Mouse (Mus musculus): ENCODE data around the gene Fau. TPM values are rescaled to one million over a fixed set of nuclear protein-coding genes. Genes with fewer than 3 reads are reported as not detected.

Gene Fau
- polyA plus RNA-seq, 1 experiment from 2014 or later, result 835 TPM

DNA sequence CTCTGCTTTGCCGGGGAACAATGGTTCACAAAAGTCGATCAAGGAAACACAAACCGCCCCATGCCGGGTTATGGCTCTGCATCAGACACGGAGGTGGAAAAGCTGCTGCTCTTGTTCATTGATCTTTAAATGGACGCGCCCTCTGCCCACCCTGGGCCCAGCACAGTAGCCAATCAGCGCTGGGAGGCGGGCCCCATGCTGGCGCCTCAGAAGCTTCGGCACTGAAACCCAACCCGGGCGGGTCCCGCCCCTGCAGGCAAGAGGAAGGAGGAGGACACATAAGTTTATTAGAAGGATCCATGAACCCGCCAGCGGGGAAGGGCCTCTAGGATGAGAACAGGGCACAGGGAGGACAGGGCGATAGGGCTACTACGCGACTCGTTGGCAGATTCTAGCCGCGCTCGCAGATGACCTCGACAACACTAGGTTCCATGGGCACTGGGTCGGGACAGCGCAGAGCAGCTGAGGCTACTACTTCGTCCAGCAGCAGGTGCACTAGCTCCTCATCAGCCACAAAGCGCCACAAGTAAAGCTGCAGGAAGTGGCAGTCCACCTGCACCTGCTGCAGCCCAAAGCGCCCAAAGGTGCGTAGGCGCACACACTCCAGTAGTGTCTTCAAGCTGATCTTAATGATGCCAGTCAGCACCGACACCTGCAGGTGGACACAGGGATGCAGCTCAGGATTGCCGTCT, 10.2 kb downstream of the Fau start, which contains the start of gene Tm7sf2:
TSS of gene Tm7sf2 (minus strand) at position 650 of the 692 bp plus-strand sequence.
- H3K36me3 ChIP-seq, result peaks cover 45% of the 10 kb centered on the region
- 8% methylated on average over 33 of the region's 33 CpGs for WGBS

GRCm38 (mm10) chr19:6068951-6069350, 11.3 kb downstream of the Fau start:
- WGBS, result 83% methylated on average over 4 of the region's 4 CpGs
- Histone ChIP-seq H3K36me3 (peaks cover 48% of the 10 kb centered on the region), H3K27ac (replicated peaks) (no peak overlapping the region), H3K27me3 (ENCODE audit: low read depth, poor library complexity, severe bottlenecking) (no peaks in the 10 kb centered on the region), H3K4me1 (peaks cover 26% of the 10 kb centered on the region), H3K9me3 (replicated peaks) (no peaks in the 10 kb centered on the region), H3K4me3 (no peak overlapping the region; the same call in 1 of the 2 replicates)
- DNase-seq (ENCODE audit: low spot score), result no peak

More for the DNA sequence above, 10.2 kb downstream of the Fau start, which contains the start of gene Tm7sf2:
- Histone ChIP-seq H3K27ac (replicated peaks) (peak within 1 kb of the TSS; percentile 88), H3K9me3 (replicated peaks) (no peaks in the 10 kb centered on the region), H3K27me3 (ENCODE audit: low read depth, poor library complexity, severe bottlenecking) (no peaks in the 10 kb centered on the region), H3K4me3 (peak within 1 kb of the TSS; percentile 73), H3K4me1 (peaks cover 33% of the 10 kb centered on the region)
- DNase-seq (ENCODE audit: low spot score), result peak; percentile 91

DNA sequence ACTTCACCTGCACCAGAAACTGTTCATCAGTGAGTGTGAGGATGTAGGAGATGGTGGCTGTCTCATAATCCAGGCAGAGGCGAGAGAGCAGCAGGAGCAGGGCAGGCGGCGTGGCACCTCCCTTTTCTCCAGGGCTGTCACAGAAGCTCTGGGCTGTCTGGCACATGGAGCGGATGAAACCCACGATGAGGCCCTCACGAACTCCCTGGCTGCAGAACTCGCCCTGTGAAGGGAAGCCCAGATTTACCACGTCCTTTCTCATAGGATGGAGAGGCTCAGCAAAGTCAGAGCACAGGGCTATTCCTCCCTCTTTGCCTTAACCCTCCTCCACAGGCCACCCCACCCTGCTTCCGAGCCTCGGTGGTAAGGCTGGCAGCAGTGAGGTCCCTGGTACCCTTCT, 12.2 kb downstream of the Fau start:
- Histone ChIP-seq H3K4me3 (no peak overlapping the region), H3K36me3 (peaks cover 56% of the 10 kb centered on the region), H3K4me1 (peaks cover 28% of the 10 kb centered on the region), H3K27ac (replicated peaks) (no peak overlapping the region), H3K27me3 (ENCODE audit: low read depth, poor library complexity, severe bottlenecking) (no peaks in the 10 kb centered on the region), H3K9me3 (replicated peaks) (no peaks in the 10 kb centered on the region)
- DNase-seq (ENCODE audit: low spot score), result no peak
- 93% methylated on average over 10 of the region's 10 CpGs for WGBS

DNA sequence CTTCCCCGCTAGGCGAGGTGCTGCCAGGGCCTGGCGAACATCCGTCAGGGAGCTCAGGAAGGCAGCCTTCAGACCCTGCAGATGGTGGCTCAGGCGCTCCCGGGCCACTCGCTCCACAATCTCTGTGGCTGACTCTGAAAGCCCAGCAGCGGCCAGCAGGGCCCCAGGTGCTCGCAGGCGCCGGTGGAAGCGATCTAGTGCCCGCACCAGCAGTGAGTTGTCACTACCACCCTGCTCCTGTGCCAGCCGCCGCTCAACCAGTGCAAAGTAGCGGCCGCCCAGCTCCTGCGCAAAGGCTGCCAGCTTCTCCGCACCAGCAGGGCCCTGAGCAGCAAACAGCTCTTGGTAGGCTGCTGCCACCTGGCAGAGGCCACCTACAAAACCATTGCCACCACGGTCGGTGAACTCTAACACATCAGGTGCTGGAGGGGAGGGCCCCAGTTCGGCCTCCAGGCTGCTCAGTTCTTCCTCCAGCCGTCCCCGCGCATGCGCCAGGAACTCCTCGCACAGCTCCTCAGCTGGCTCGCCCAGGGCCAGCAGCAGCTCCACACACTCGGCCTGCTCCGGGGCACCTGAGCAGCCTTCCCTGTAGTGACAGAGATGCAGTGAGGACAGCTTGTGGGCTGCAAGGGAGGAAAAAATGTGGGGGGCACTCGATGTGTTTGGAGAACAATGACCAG, 13.1 kb downstream of the Fau start:
- H3K4me1 ChIP-seq, result peaks cover 36% of the 10 kb centered on the region
- no peaks in the 10 kb centered on the region for H3K27me3 ChIP-seq (ENCODE audit: low read depth, poor library complexity, severe bottlenecking)
- H3K4me3 ChIP-seq, result peak overlapping the region; percentile 12; the same call in 1 of the 2 replicates
- WGBS, result 91% methylated on average over 31 of the region's 31 CpGs
- H3K36me3 ChIP-seq, result peaks cover 63% of the 10 kb centered on the region
- DNase-seq (ENCODE audit: low spot score), result no peak
- no peaks in the 10 kb centered on the region for H3K9me3 ChIP-seq (replicated peaks)
- no peak overlapping the region for H3K27ac ChIP-seq (replicated peaks)

- Histone ChIP-seq H3K9me3 (replicated peaks) (no peaks in the 10 kb centered on the region), H3K27me3 (ENCODE audit: low read depth, poor library complexity, severe bottlenecking) (no peaks in the 10 kb centered on the region), H3K27ac (replicated peaks) (no peak overlapping the region), H3K4me1 (peaks cover 38% of the 10 kb centered on the region), H3K4me3 (peak overlapping the region; percentile 12; the same call in 1 of the 2 replicates), H3K36me3 (peaks cover 63% of the 10 kb centered on the region)
- 96% methylated on average over 19 of the region's 19 CpGs for WGBS
- DNase-seq (ENCODE audit: low spot score), result no peak
Measured at GRCm38 (mm10) chr19:6071261-6071660, 13.6 kb downstream of the Fau start.

- Histone ChIP-seq H3K27me3 (ENCODE audit: low read depth, poor library complexity, severe bottlenecking) (no peaks in the 10 kb centered on the region), H3K9me3 (replicated peaks) (no peaks in the 10 kb centered on the region), H3K4me1 (peaks cover 32% of the 10 kb centered on the region), H3K27ac (replicated peaks) (no peak overlapping the region), H3K4me3 (no peak overlapping the region), H3K36me3 (peaks cover 58% of the 10 kb centered on the region)
- DNase-seq (ENCODE audit: low spot score), result no peak
- WGBS, result 89% methylated on average over 5 of the region's 5 CpGs
Measured at GRCm38 (mm10) chr19:6073889-6074288, 16.2 kb downstream of the Fau start.

DNA sequence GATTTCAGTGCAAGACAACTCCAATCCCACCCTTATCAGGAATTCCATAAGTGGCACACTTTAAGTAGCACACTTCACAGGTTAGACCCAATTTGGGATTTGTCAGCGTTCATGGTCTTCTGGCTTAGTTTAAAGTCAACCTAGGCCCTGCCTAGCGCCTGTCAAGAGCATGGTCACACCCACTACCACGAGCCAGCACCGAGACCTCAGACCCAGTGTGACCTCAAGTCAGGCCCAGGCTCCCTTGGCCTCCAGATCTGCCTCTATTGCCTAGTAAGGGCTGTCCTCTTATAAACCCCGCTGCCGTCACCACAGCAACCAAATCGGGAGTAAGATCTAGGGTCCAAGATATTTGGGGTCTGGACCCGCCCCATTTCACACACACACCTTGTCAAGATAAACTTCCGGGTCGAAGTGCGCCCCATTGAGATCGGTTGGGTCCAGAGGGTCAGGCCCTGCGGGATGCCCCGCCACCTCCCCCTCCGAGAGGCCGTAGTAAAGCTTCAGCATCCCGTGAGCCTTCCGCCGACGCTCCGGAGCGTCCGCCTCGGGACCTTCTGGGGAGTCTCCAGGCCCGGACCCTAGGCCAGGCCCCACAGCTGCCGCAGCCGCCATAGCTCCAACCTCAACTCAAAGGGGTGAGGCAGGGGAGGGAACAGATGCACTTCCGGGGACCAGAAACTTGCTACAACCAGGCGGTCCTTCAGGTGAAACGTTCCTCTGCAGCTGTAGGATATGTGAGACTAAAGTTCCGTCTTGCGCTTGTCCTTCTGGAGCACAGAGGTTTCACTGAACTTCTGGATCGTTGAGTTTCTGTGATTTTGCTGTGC, 19.1 kb downstream of the Fau start, which contains the start of gene Vps51:
TSS of gene Vps51 (minus strand) at position 668 of the 830 bp plus-strand sequence.
- peak within 1 kb of the TSS; percentile 70 for H3K4me3 ChIP-seq
- peak; percentile 87 for DNase-seq (ENCODE audit: low spot score)
- H3K27ac ChIP-seq (replicated peaks), result peak within 1 kb of the TSS; percentile 93
- no peaks in the 10 kb centered on the region for H3K9me3 ChIP-seq (replicated peaks)
- H3K36me3 ChIP-seq, result peaks cover 54% of the 10 kb centered on the region
- WGBS, result 2% methylated on average over 33 of the region's 33 CpGs
- no peaks in the 10 kb centered on the region for H3K27me3 ChIP-seq (ENCODE audit: low read depth, poor library complexity, severe bottlenecking)
- peaks cover 32% of the 10 kb centered on the region for H3K4me1 ChIP-seq

DNA sequence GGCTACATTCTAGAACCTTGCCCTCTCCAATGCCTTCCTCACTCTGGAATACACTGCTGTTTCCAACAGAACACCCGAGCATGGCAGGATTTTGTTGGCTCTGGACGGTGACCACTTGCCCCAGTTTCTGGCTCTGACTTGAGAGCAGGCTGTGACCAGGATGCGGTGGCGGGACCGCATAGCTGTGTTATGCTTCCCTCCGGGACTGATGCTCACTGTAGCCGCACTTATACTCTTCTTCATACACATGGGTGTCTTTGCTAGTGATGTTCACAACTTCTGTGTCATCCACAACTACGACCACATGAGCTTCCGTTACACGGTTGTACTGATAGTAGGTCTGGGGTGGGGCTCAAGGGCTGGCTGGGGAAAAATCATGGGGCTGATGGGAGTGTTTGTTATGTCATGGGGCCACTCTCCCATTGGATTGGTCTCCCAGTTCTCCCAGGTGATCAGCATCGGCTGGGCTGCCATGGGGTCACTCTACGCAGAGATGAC, 22.4 kb downstream of the Fau start, which contains the start of gene Tmem262:
TSS of gene Tmem262 (plus strand) at position 51 of the 498 bp plus-strand sequence.
- H3K27me3 ChIP-seq (ENCODE audit: low read depth, poor library complexity, severe bottlenecking), result no peaks in the 10 kb centered on the region
- H3K27ac ChIP-seq (replicated peaks), result no peak within 1 kb of the TSS
- H3K36me3 ChIP-seq, result peaks cover 41% of the 10 kb centered on the region
- no peaks in the 10 kb centered on the region for H3K9me3 ChIP-seq (replicated peaks)
- H3K4me1 ChIP-seq, result peaks cover 40% of the 10 kb centered on the region
- 92% methylated on average over 12 of the region's 12 CpGs for WGBS
- DNase-seq (ENCODE audit: low spot score), result no peak
- H3K4me3 ChIP-seq, result peak within 1 kb of the TSS; percentile 4; the same call in 1 of the 2 replicates

DNA sequence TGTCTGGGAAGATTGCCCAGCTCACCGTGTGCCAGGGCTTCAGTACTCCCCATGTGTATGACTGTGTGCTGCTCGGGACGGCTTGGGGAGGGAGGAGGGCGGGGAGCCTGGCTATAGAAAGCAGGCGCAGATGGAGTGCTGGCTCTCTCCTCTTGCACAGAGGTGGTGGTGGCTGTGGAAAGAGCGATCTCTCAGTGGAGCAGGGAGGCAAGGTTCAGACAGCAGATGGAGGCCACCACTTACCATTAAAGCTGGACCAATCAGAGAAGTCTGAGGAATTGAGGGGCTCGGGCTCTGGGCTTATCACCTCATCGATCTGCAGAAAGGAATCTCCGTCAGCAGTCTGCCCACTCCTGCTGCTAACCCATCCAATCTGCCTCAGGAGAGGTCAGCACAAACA, 24.5 kb downstream of the Fau start, which contains the start of gene Gm28374:
TSS of gene Gm28374 (minus strand) at position 101 of the 400 bp plus-strand sequence.
- Histone ChIP-seq H3K27ac (replicated peaks) (no peak within 1 kb of the TSS), H3K36me3 (peaks cover 48% of the 10 kb centered on the region), H3K4me3 (peak within 1 kb of the TSS; percentile 24; the same call in 1 of the 2 replicates), H3K27me3 (ENCODE audit: low read depth, poor library complexity, severe bottlenecking) (no peaks in the 10 kb centered on the region), H3K4me1 (peaks cover 33% of the 10 kb centered on the region), H3K9me3 (replicated peaks) (no peaks in the 10 kb centered on the region)
- no peak for DNase-seq (ENCODE audit: low spot score)
- 91% methylated on average over 9 of the region's 9 CpGs for WGBS

GRCm38 (mm10) chr19:6084478-6085248, 27.0 kb downstream of the Fau start, which contains the start of the genes Zfpl1 and Cdca5:
TSS of gene Zfpl1 (minus strand) at chr19:6084956.
TSS of gene Cdca5 (plus strand) at chr19:6084983.
- Histone ChIP-seq H3K4me3 (peak within 1 kb of the TSS; percentile 87), H3K4me1 (peaks cover 22% of the 10 kb centered on the region), H3K27ac (replicated peaks) (peak within 1 kb of the TSS; percentile 89), H3K36me3 (peaks cover 68% of the 10 kb centered on the region), H3K27me3 (ENCODE audit: low read depth, poor library complexity, severe bottlenecking) (no peaks in the 10 kb centered on the region), H3K9me3 (replicated peaks) (no peaks in the 10 kb centered on the region)
- under 1% methylated on average over 58 of the region's 58 CpGs for WGBS
- peak; percentile 97 for DNase-seq (ENCODE audit: low spot score)

DNA sequence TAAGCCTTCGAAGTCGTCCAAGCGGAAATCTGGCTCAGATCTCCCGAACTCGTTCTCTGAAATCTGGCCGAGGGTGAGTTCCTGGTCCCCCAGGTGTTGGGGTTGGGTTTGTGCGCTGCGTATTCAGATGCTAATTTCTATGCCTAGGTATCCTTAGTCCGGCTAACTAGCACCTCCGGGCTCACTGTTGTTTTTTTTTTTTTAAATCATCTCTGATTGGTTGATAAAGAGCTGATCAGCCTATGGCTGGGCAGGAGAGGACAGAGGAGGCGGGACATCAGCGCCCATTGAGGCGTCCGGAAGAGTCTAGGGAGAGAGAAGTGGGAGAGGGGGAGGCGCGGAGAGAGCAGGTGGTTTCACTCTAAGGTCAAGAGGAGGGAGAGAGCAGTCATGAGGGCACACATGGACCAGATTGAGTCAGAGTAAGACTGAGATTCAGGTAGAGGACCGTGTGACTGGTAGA, 27.8 kb downstream of the Fau start:
- Histone ChIP-seq H3K4me3 (peak overlapping the region; percentile 87), H3K4me1 (peaks cover 22% of the 10 kb centered on the region), H3K9me3 (replicated peaks) (no peaks in the 10 kb centered on the region), H3K36me3 (peaks cover 68% of the 10 kb centered on the region), H3K27me3 (ENCODE audit: low read depth, poor library complexity, severe bottlenecking) (no peaks in the 10 kb centered on the region), H3K27ac (replicated peaks) (peak overlapping the region; percentile 89)
- under 1% methylated on average over 17 of the region's 17 CpGs for WGBS
- peak; percentile 71 for DNase-seq (ENCODE audit: low spot score)
